Mouse (Mus musculus) stomach, adult 2 months (tissue): ENCODE measurements around the gene Smbd1. TPM values are rescaled to one million over a fixed set of nuclear protein-coding genes. Genes with fewer than 3 reads are reported as not detected.

Source experiments
- polyA plus RNA-seq: library from polyadenylated mRNA; depleted of rRNA; stranded (reverse); fragments of >200 nt; gene quantifications from 2 replicates; pipeline ENCODE4 v1.2.3, GENCODE M21; 2012; rRNA removed

The Smbd1 gene
- polyA plus RNA-seq: 0.26 TPM in 1 of 2 replicates, not detected in the other

DNA sequence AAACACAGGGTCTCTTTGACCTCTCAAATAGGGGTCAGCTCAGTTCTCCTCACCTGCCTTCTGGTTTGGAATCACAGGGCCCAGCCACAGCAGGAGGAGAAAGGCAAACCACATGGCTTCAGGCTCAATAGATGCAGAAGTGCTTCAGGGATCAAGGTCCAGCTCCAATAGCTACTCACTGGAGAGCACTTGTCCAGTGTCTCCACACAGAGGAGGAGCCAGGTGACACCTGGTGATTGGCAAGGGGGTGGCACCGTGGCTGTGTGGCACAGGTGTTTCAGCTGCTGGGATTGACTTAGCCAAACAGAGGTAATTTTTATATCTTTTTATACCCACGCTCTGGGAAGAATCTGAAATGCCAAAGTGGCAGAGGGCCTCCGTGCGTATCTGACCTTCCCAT, at the start of gene Smbd1:
Gene Smbd1, minus strand, starts transcription at position 157 of the 400 bp plus-strand sequence.

DNA sequence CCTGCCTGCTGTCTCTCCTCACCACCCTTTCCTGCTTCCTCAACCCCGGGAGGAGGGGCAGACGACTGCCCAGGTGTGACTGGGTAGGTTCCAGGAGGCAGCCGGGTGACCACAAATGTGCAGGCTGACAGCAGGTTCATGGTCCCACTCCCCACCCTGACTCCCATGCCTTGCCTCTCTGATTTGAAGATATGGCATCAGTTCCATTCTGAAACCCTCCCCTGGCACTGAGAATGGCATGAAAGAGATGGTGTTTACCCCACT, 12.9 kb downstream of the Smbd1 start, which contains the start of gene Muc20:
Gene Muc20, minus strand, starts transcription at position 10 of the 264 bp plus-strand sequence.

Other genes starting within 250 kb of the Smbd1 start
- 1.5 and 2.2 TPM in 2 replicates for gene Tfrc, start 201.6 kb downstream of the Smbd1 start, polyA plus RNA-seq
- gene Tnk2, start 166.6 kb downstream of the Smbd1 start, polyA plus RNA-seq: 141 and 165 TPM in 2 replicates
- gene Muc4, start 74.6 kb downstream of the Smbd1 start, polyA plus RNA-seq: 10.9 and 11.9 TPM in 2 replicates
- 0.01 and 0.10 TPM in 2 replicates for gene Muc20, start 13.0 kb downstream of the Smbd1 start, polyA plus RNA-seq
- 0.58 and 0.73 TPM in 2 replicates for gene Fyttd1, start 67.0 kb upstream of the Smbd1 start, polyA plus RNA-seq
- gene Rubcn, start 67.3 kb upstream of the Smbd1 start, polyA plus RNA-seq: 10.9 and 16.2 TPM in 2 replicates
- 3.3 and 5.0 TPM in 2 replicates for gene Lrch3, start 103.6 kb upstream of the Smbd1 start, polyA plus RNA-seq
- 0.05 and 0.23 TPM in 2 replicates for gene Iqcg, start 245.7 kb upstream of the Smbd1 start, polyA plus RNA-seq
- 16.3 and 19.8 TPM in 2 replicates for gene Rpl35a, start 246.0 kb upstream of the Smbd1 start, polyA plus RNA-seq